In the genomic region with DNA sequence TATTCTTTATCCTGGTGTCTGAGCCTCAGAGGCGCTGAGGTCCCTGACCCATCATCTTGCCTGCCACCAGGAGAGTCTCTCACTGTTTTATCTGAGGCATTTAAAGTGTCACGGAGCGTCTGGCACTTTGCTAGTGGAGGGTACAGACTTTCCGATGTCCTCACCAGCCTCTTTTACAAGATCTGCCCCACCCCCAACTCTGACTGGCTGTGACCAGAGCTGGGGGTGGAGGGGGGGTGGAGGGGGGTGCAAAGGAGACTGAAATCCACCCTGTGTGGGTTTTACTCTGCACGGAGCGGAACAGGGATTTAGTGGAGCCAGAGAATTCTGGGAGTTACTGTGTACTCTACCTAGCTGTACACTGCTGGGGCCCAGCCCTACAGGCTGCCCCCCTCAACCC, we compare ENCODE assay signal across 13 mouse cellular contexts.
DNase-seq lines count a peak whose midpoint lies in the region; ATAC-seq lines count a peak whose summit lies in the region.
"Had no signal": no experiment of that assay in that cellular context is flagged by ENCODE, and none has a peak within 500 bp of the region (broad histone marks: within the 10 kb centered on the region; RNA-seq: fewer than 3 reads in every experiment).

No protein-coding gene starts in this region.

- H3K27ac ChIP-seq in heart, embryonic 16.5 days (ENCODE audit: low read length), result peak overlapping the region; percentile 76
- peak overlapping the region; percentile 55 for H3K27ac ChIP-seq in embryonic facial prominence, embryonic 10.5 days (replicated peaks)
- H3K27ac ChIP-seq in limb, embryonic 12.5 days, result peak overlapping the region; percentile 59; the same call in 1 of the 2 replicates
- no peak overlapping the region for H3K27ac ChIP-seq in kidney, embryonic 15.5 days

- H3K27me3 ChIP-seq in heart, embryonic 16.5 days (ENCODE audit: control insufficient read depth, insufficient read depth, low read length), result no peaks in the 10 kb centered on the region
- peaks cover 30% of the 10 kb centered on the region for H3K27me3 ChIP-seq in embryonic facial prominence, embryonic 10.5 days (replicated peaks; ENCODE audit: low read depth, poor library complexity, severe bottlenecking)
- peaks cover 4% of the 10 kb centered on the region; the same call in 1 of the 2 replicates for H3K27me3 ChIP-seq in limb, embryonic 12.5 days
- peaks cover 12% of the 10 kb centered on the region for H3K27me3 ChIP-seq in kidney, embryonic 15.5 days

- H3K36me3 ChIP-seq in heart, embryonic 16.5 days (ENCODE audit: control insufficient read depth, insufficient read depth), result no peaks in the 10 kb centered on the region
- H3K36me3 ChIP-seq in embryonic facial prominence, embryonic 10.5 days (replicated peaks), result no peaks in the 10 kb centered on the region
- no peaks in the 10 kb centered on the region for H3K36me3 ChIP-seq in limb, embryonic 12.5 days
- no peaks in the 10 kb centered on the region for H3K36me3 ChIP-seq in kidney, embryonic 15.5 days

- ATAC-seq in heart, embryonic 16.5 days (replicated peaks; ENCODE audit: extremely low read depth, insufficient read depth, low FRiP score), result peak; percentile 71
- peak; percentile 64; the same call in 1 of the 2 replicates for ATAC-seq in limb, embryonic 12.5 days (ENCODE audit: insufficient number of reproducible peaks, insufficient read depth, low FRiP score, low TSS enrichment, low read depth)
- ATAC-seq in kidney, embryonic 15.5 days (replicated peaks; ENCODE audit: low FRiP score), result no peak

- intact Hi-C loops in heart, postnatal 10 days (cut with DNase I), result no loop called here

- peak overlapping the region; percentile 38 for H3K4me2 ChIP-seq in heart, embryonic 16.5 days (ENCODE audit: low read depth, low read length)
- H3K4me2 ChIP-seq in limb, embryonic 12.5 days, result peak overlapping the region; percentile 11
- no peak overlapping the region for H3K4me2 ChIP-seq in kidney, embryonic 15.5 days

- DNase-seq in adrenal gland, postnatal 14 days, result peak; percentile 7
- DNase-seq in adrenal gland, adult 2 months, result no peak
- no peak for DNase-seq in heart, postnatal 10 days
- no peak for DNase-seq in embryonic facial prominence, embryonic 10.5 days (ENCODE audit: low spot score)
- no peak for DNase-seq in thymus, postnatal 14 days
- DNase-seq: adrenal gland, postnatal 25 days; kidney, adult 18-20 months; liver; lung, postnatal 10 days; spleen, adult 18-20 months had no signal

- H3K4me1 ChIP-seq in heart, embryonic 16.5 days (ENCODE audit: control insufficient read depth, insufficient read depth, low read length), result peaks cover 42% of the 10 kb centered on the region
- H3K4me1 ChIP-seq in embryonic facial prominence, embryonic 10.5 days, result peaks cover 65% of the 10 kb centered on the region
- H3K4me1 ChIP-seq in limb, embryonic 12.5 days (replicated peaks), result peaks cover 38% of the 10 kb centered on the region
- H3K4me1 ChIP-seq in kidney, embryonic 15.5 days, result peaks cover 41% of the 10 kb centered on the region

- no peak overlapping the region for H3K4me3 ChIP-seq in heart, embryonic 16.5 days (ENCODE audit: low read length)
- peak overlapping the region; percentile 4; the same call in 1 of the 2 replicates for H3K4me3 ChIP-seq in embryonic facial prominence, embryonic 10.5 days
- H3K4me3 ChIP-seq in limb, embryonic 12.5 days (replicated peaks), result no peak overlapping the region
- H3K4me3 ChIP-seq in kidney, embryonic 15.5 days (replicated peaks), result no peak overlapping the region

- no peaks in the 10 kb centered on the region for H3K9me3 ChIP-seq in heart, embryonic 16.5 days (replicated peaks; ENCODE audit: control insufficient read depth, low read length)
- no peaks in the 10 kb centered on the region for H3K9me3 ChIP-seq in embryonic facial prominence, embryonic 10.5 days
- H3K9me3 ChIP-seq in limb, embryonic 12.5 days, result no peaks in the 10 kb centered on the region
- H3K9me3 ChIP-seq in kidney, embryonic 15.5 days (replicated peaks), result no peaks in the 10 kb centered on the region

- peak overlapping the region; percentile 56 for H3K9ac ChIP-seq in heart, embryonic 16.5 days (ENCODE audit: low read length)
- H3K9ac ChIP-seq in limb, embryonic 12.5 days (replicated peaks), result no peak overlapping the region
- no peak overlapping the region for H3K9ac ChIP-seq in kidney, embryonic 15.5 days

- WGBS in heart, embryonic 16.5 days, result 21% methylated on average over 6 of the region's 6 CpGs
- 24% methylated on average over 6 of the region's 6 CpGs for WGBS in embryonic facial prominence, embryonic 10.5 days
- 13% methylated on average over 6 of the region's 6 CpGs for WGBS in limb, embryonic 12.5 days
- 37% methylated on average over 6 of the region's 6 CpGs for WGBS in kidney, embryonic 15.5 days
